Mouse (Mus musculus): ENCODE data around the gene Vamp3. TPM values are rescaled to one million over a fixed set of nuclear protein-coding genes. Genes with fewer than 3 reads are reported as not detected.

The Vamp3 gene
- polyA plus RNA-seq (2014; fragmentation: Nextera tagmentation; extraction: Ambion mirVana), result 29.9 and 43.2 TPM in 2 replicates

- Histone ChIP-seq H3K4me1 (replicated peaks; ENCODE audit: control insufficient read depth, insufficient read depth, low read length) (peaks cover 20% of the 10 kb centered on the region), H3K27ac (peak within 1 kb of the TSS; percentile 95), H3K9me3 (ENCODE audit: control insufficient read depth, low read length) (no peaks in the 10 kb centered on the region), H3K27me3 (ENCODE audit: control insufficient read depth, insufficient read depth, low read length) (no peaks in the 10 kb centered on the region), H3K4me2 (replicated peaks) (peak within 1 kb of the TSS; percentile 62), H3K4me3 (replicated peaks; ENCODE audit: low read length) (peak within 1 kb of the TSS; percentile 98), H3K9ac (peak within 1 kb of the TSS; percentile 97), H3K36me3 (replicated peaks; ENCODE audit: control insufficient read depth, insufficient read depth) (peaks cover 52% of the 10 kb centered on the region)
- ATAC-seq (ENCODE audit: low FRiP score) (peak; percentile 99), DNase-seq (ENCODE audit: low spot score) (peak; percentile 100)
- WGBS, result under 1% methylated on average over 94 of the region's 114 CpGs
These were observed at the start of gene Vamp3 for GRCm38 (mm10) chr4:151057347-151058321. Gene Vamp3, minus strand, starts transcription at chr4:151057963.

GRCm38 (mm10) chr4:151106468-151106867 lies 48.7 kb upstream of the Vamp3 start:
- peak overlapping the region; percentile 75 for H3K4me3 ChIP-seq (replicated peaks; ENCODE audit: low read length)
- no peaks in the 10 kb centered on the region for H3K9me3 ChIP-seq (ENCODE audit: control insufficient read depth, low read length)
- H3K36me3 ChIP-seq (replicated peaks; ENCODE audit: control insufficient read depth, insufficient read depth), result no peaks in the 10 kb centered on the region
- H3K4me1 ChIP-seq (replicated peaks; ENCODE audit: control insufficient read depth, insufficient read depth, low read length), result peaks cover 44% of the 10 kb centered on the region
- H3K9ac ChIP-seq, result peak overlapping the region; percentile 92
- 27% methylated on average over 10 of the region's 10 CpGs for WGBS
- no peaks in the 10 kb centered on the region for H3K27me3 ChIP-seq (ENCODE audit: control insufficient read depth, insufficient read depth, low read length)
- ATAC-seq (ENCODE audit: low FRiP score) (no peak), DNase-seq (ENCODE audit: low spot score) (no peak)
- H3K4me2 ChIP-seq (replicated peaks), result peak overlapping the region; percentile 68
- H3K27ac ChIP-seq, result peak overlapping the region; percentile 95

DNA sequence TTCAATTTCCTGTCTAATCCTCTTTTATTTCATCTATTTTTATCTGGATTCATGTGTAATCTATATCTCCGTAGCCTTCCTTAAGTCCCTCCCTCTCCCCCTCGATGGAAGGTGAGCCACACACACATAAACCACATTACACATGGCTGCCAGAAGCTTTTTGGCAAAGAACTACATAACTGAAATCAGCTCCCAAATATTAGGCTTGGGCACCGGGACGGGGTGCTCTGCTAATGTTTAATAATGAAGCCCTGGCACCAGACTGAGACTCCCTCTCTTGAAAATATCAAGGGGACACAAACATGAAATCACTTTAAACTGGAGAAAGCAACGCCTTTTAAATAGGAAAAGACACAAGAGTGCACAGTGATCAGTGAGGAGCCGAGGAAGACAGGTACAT lies 48.1 kb upstream of the Vamp3 start:
- H3K4me1 ChIP-seq (replicated peaks; ENCODE audit: control insufficient read depth, insufficient read depth, low read length), result peaks cover 47% of the 10 kb centered on the region
- peak overlapping the region; percentile 92 for H3K9ac ChIP-seq
- 68% methylated on average over 6 of the region's 6 CpGs for WGBS
- DNase-seq (ENCODE audit: low spot score), result no peak
- H3K27ac ChIP-seq, result no peak overlapping the region
- H3K27me3 ChIP-seq (ENCODE audit: control insufficient read depth, insufficient read depth, low read length), result no peaks in the 10 kb centered on the region
- peak overlapping the region; percentile 75 for H3K4me3 ChIP-seq (replicated peaks; ENCODE audit: low read length)
- ATAC-seq (ENCODE audit: low FRiP score), result no peak
- H3K9me3 ChIP-seq (ENCODE audit: control insufficient read depth, low read length), result no peaks in the 10 kb centered on the region
- no peaks in the 10 kb centered on the region for H3K36me3 ChIP-seq (replicated peaks; ENCODE audit: control insufficient read depth, insufficient read depth)
- H3K4me2 ChIP-seq (replicated peaks), result peak overlapping the region; percentile 68

- Histone ChIP-seq H3K4me1 (replicated peaks; ENCODE audit: control insufficient read depth, insufficient read depth, low read length) (peaks cover 47% of the 10 kb centered on the region), H3K4me3 (replicated peaks; ENCODE audit: low read length) (no peak overlapping the region), H3K9me3 (ENCODE audit: control insufficient read depth, low read length) (no peaks in the 10 kb centered on the region), H3K36me3 (replicated peaks; ENCODE audit: control insufficient read depth, insufficient read depth) (no peaks in the 10 kb centered on the region), H3K9ac (no peak overlapping the region), H3K4me2 (replicated peaks) (peak overlapping the region; percentile 68; the same call in 1 of the 2 replicates), H3K27me3 (ENCODE audit: control insufficient read depth, insufficient read depth, low read length) (no peaks in the 10 kb centered on the region), H3K27ac (no peak overlapping the region)
- DNase-seq (ENCODE audit: low spot score), result no peak
- 87% methylated on average over 10 of the region's 10 CpGs for WGBS
- no peak for ATAC-seq (ENCODE audit: low FRiP score)
These were observed 46.4 kb upstream of the Vamp3 start for GRCm38 (mm10) chr4:151104147-151104546.

- no peak overlapping the region for H3K9ac ChIP-seq
These were observed 45.9 kb upstream of the Vamp3 start for GRCm38 (mm10) chr4:151103646-151104045.

GRCm38 (mm10) chr4:151097104-151097438 lies 39.3 kb upstream of the Vamp3 start:
- 91% methylated on average over 11 of the region's 11 CpGs for WGBS
- no peak overlapping the region for H3K4me2 ChIP-seq (replicated peaks)
- ATAC-seq (ENCODE audit: low FRiP score) (no peak), DNase-seq (ENCODE audit: low spot score) (no peak)
- no peaks in the 10 kb centered on the region for H3K9me3 ChIP-seq (ENCODE audit: control insufficient read depth, low read length)
- H3K36me3 ChIP-seq (replicated peaks; ENCODE audit: control insufficient read depth, insufficient read depth), result no peaks in the 10 kb centered on the region
- H3K4me3 ChIP-seq (replicated peaks; ENCODE audit: low read length), result no peak overlapping the region
- peaks cover 15% of the 10 kb centered on the region; the same call in 1 of the 2 replicates for H3K4me1 ChIP-seq (replicated peaks; ENCODE audit: control insufficient read depth, insufficient read depth, low read length)
- H3K27ac ChIP-seq, result no peak overlapping the region
- no peak overlapping the region for H3K9ac ChIP-seq
- H3K27me3 ChIP-seq (ENCODE audit: control insufficient read depth, insufficient read depth, low read length), result no peaks in the 10 kb centered on the region

More at GRCm38 (mm10) chr4:151103646-151104045, 45.9 kb upstream of the Vamp3 start:
- Histone ChIP-seq H3K27ac (no peak overlapping the region), H3K4me3 (replicated peaks; ENCODE audit: low read length) (no peak overlapping the region), H3K27me3 (ENCODE audit: control insufficient read depth, insufficient read depth, low read length) (no peaks in the 10 kb centered on the region), H3K4me1 (replicated peaks; ENCODE audit: control insufficient read depth, insufficient read depth, low read length) (peaks cover 49% of the 10 kb centered on the region), H3K36me3 (replicated peaks; ENCODE audit: control insufficient read depth, insufficient read depth) (no peaks in the 10 kb centered on the region), H3K9me3 (ENCODE audit: control insufficient read depth, low read length) (no peaks in the 10 kb centered on the region), H3K4me2 (replicated peaks) (no peak overlapping the region; the same call in 1 of the 2 replicates)
- no peak for DNase-seq (ENCODE audit: low spot score)
- ATAC-seq (ENCODE audit: low FRiP score), result no peak
- WGBS, result 79% methylated on average over 11 of the region's 11 CpGs

DNA sequence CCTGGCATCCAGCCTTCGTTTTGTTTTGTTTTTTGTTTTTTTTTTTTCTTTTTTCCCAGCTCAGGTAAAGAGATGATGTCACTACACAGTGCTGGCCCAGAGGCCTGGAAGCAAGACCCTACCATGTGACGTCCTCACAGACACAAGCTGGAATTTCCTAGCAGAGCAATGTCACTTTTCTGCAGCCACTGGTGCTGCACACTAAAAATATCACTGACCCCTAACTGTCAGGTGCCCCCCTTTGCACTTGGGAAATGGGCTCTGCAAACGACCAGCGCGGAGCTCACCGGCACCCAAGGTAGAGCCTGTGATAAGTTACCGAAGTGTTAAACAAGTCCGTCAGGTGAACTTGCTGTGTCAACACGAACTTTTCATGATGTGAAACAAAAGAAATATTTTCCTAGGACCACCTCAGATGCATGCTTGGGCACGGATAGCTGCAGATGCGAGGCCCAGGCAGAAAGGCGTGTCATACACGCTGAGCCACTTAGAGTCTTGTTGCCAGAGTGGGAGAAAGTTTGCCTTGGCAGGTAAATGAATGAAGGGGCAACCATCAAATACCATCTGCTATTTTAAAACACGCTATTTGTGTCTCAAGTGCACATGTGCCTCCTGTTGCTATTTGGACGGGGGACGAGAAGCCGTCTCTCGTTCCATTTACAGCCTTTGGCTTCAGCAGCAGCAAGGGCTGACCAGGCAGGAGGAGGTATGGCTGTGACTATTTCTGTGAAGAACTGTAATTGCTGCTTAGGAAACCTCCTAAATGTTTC lies 38.8 kb upstream of the Vamp3 start:
- Histone ChIP-seq H3K4me1 (replicated peaks; ENCODE audit: control insufficient read depth, insufficient read depth, low read length) (peaks cover 13% of the 10 kb centered on the region; the same call in 1 of the 2 replicates), H3K4me3 (replicated peaks; ENCODE audit: low read length) (no peak overlapping the region), H3K36me3 (replicated peaks; ENCODE audit: control insufficient read depth, insufficient read depth) (no peaks in the 10 kb centered on the region), H3K4me2 (replicated peaks) (no peak overlapping the region), H3K27ac (no peak overlapping the region), H3K9me3 (ENCODE audit: control insufficient read depth, low read length) (no peaks in the 10 kb centered on the region), H3K9ac (no peak overlapping the region), H3K27me3 (ENCODE audit: control insufficient read depth, insufficient read depth, low read length) (no peaks in the 10 kb centered on the region)
- ATAC-seq (ENCODE audit: low FRiP score) (no peak), DNase-seq (ENCODE audit: low spot score) (no peak)
- 90% methylated on average over 18 of the region's 18 CpGs for WGBS

- H3K36me3 ChIP-seq (replicated peaks; ENCODE audit: control insufficient read depth, insufficient read depth), result no peaks in the 10 kb centered on the region
- ATAC-seq (ENCODE audit: low FRiP score) (no peak), DNase-seq (ENCODE audit: low spot score) (no peak)
- WGBS, result 35% methylated on average over 2 of the region's 2 CpGs
- H3K9ac ChIP-seq, result no peak overlapping the region
- H3K27ac ChIP-seq, result no peak overlapping the region
- no peak overlapping the region for H3K4me2 ChIP-seq (replicated peaks)
- H3K27me3 ChIP-seq (ENCODE audit: control insufficient read depth, insufficient read depth, low read length), result no peaks in the 10 kb centered on the region
- H3K4me3 ChIP-seq (replicated peaks; ENCODE audit: low read length), result no peak overlapping the region
- H3K4me1 ChIP-seq (replicated peaks; ENCODE audit: control insufficient read depth, insufficient read depth, low read length), result peaks cover 9% of the 10 kb centered on the region; the same call in 1 of the 2 replicates
- no peaks in the 10 kb centered on the region for H3K9me3 ChIP-seq (ENCODE audit: control insufficient read depth, low read length)
These were observed 37.4 kb upstream of the Vamp3 start for GRCm38 (mm10) chr4:151095207-151095606.

GRCm38 (mm10) chr4:151089270-151089669 lies 31.5 kb upstream of the Vamp3 start, which contains the start of gene Gm13090:
Gene Gm13090, plus strand, starts transcription at chr4:151089570.
- ATAC-seq (ENCODE audit: low FRiP score), result no peak
- WGBS, result 96% methylated on average over 7 of the region's 7 CpGs
- H3K27me3 ChIP-seq (ENCODE audit: control insufficient read depth, insufficient read depth, low read length), result no peaks in the 10 kb centered on the region
- no peak for DNase-seq (ENCODE audit: low spot score)
- no peak within 1 kb of the TSS for H3K4me2 ChIP-seq (replicated peaks)
- no peak within 1 kb of the TSS for H3K9ac ChIP-seq
- H3K9me3 ChIP-seq (ENCODE audit: control insufficient read depth, low read length), result no peaks in the 10 kb centered on the region
- no peak within 1 kb of the TSS for H3K27ac ChIP-seq
- H3K4me1 ChIP-seq (replicated peaks; ENCODE audit: control insufficient read depth, insufficient read depth, low read length), result no peaks in the 10 kb centered on the region
- H3K36me3 ChIP-seq (replicated peaks; ENCODE audit: control insufficient read depth, insufficient read depth), result peaks cover 44% of the 10 kb centered on the region
- no peak within 1 kb of the TSS for H3K4me3 ChIP-seq (replicated peaks; ENCODE audit: low read length)
